In genomic region chr5:140611611-140612185, GRCm38 (mm10) we compare ENCODE assay signal across 9 mouse cellular contexts. TPM values are rescaled to one million over a fixed set of nuclear protein-coding genes. Genes with fewer than 3 reads are reported as not detected.
DNase-seq lines count a peak whose midpoint lies in the region; ATAC-seq lines count a peak whose summit lies in the region.
"Had no signal": no experiment of that assay in that cellular context is flagged by ENCODE, and none has a peak within 500 bp of the region (broad histone marks: within the 10 kb centered on the region; RNA-seq: fewer than 3 reads in every experiment).

No protein-coding gene starts in this region.

- H3K4me2 ChIP-seq in heart, embryonic 13.5 days, result peak overlapping the region; percentile 75
- peak overlapping the region; percentile 87 for H3K4me2 ChIP-seq in hindbrain, embryonic 14.5 days (replicated peaks)

- peaks cover 66% of the 10 kb centered on the region for H3K27me3 ChIP-seq in heart, embryonic 13.5 days (replicated peaks)
- H3K27me3 ChIP-seq in hindbrain, embryonic 14.5 days (ENCODE audit: control insufficient read depth, insufficient read depth, low read length), result peaks cover 26% of the 10 kb centered on the region
- peaks cover 50% of the 10 kb centered on the region for H3K27me3 ChIP-seq in midbrain, embryonic 10.5 days (ENCODE audit: low read depth, poor library complexity, severe bottlenecking)

- WGBS in heart, embryonic 13.5 days, result 26% methylated on average over 15 of the region's 15 CpGs
- WGBS in hindbrain, embryonic 14.5 days, result 9% methylated on average over 15 of the region's 15 CpGs
- WGBS in midbrain, embryonic 10.5 days, result 8% methylated on average over 15 of the region's 15 CpGs

- H3K9ac ChIP-seq in heart, embryonic 13.5 days, result peak overlapping the region; percentile 79
- peak overlapping the region; percentile 42 for H3K9ac ChIP-seq in hindbrain, embryonic 14.5 days

- H3K9me3 ChIP-seq in heart, embryonic 13.5 days, result no peaks in the 10 kb centered on the region
- H3K9me3 ChIP-seq in hindbrain, embryonic 14.5 days (ENCODE audit: control insufficient read depth, low read length), result no peaks in the 10 kb centered on the region
- H3K9me3 ChIP-seq in midbrain, embryonic 10.5 days (replicated peaks), result no peaks in the 10 kb centered on the region

- H3K4me3 ChIP-seq in heart, embryonic 13.5 days, result peak overlapping the region; percentile 56
- peak overlapping the region; percentile 19 for H3K4me3 ChIP-seq in hindbrain, embryonic 14.5 days (replicated peaks; ENCODE audit: low read length)
- H3K4me3 ChIP-seq in midbrain, embryonic 10.5 days, result peak overlapping the region; percentile 92

- H3K36me3 ChIP-seq in heart, embryonic 13.5 days, result 0 out of 2 replicates have a peak, but pooled peaks cover 4% of the 10 kb centered on the region
- H3K36me3 ChIP-seq in hindbrain, embryonic 14.5 days (replicated peaks; ENCODE audit: control insufficient read depth, insufficient read depth), result peaks cover 27% of the 10 kb centered on the region
- H3K36me3 ChIP-seq in midbrain, embryonic 10.5 days, result peaks cover 63% of the 10 kb centered on the region

- no peak for ATAC-seq in heart, embryonic 13.5 days (ENCODE audit: extremely low read depth, insufficient number of reproducible peaks, low FRiP score, low TSS enrichment)
- ATAC-seq in hindbrain, embryonic 14.5 days (ENCODE audit: low FRiP score), result no peak
- ATAC-seq in megakaryocyte-erythroid progenitor cell, adult 5-6 weeks (replicated peaks; ENCODE audit: low FRiP score, low TSS enrichment, poor library complexity, severe bottlenecking), result no peak

- no peak for DNase-seq in heart, adult 8-10 months (ENCODE audit: low spot score)
- peak; percentile 79 for DNase-seq in adipocyte (ENCODE audit: low spot score)
- no peak for DNase-seq in hindbrain, embryonic 14.5 days (ENCODE audit: low spot score)
- peak; percentile 88 for DNase-seq in midbrain, embryonic 10.5 days (ENCODE audit: low spot score)
- no peak for DNase-seq in gastrocnemius, postnatal 36 days
- DNase-seq in cerebellum, postnatal 14 days, result no peak

- peaks cover 63% of the 10 kb centered on the region for H3K4me1 ChIP-seq in heart, embryonic 13.5 days
- H3K4me1 ChIP-seq in hindbrain, embryonic 14.5 days (replicated peaks; ENCODE audit: control insufficient read depth, insufficient read depth, low read length), result peaks cover 37% of the 10 kb centered on the region
- H3K4me1 ChIP-seq in midbrain, embryonic 10.5 days, result peaks cover 85% of the 10 kb centered on the region

- H3K27ac ChIP-seq in heart, embryonic 13.5 days (replicated peaks), result peak overlapping the region; percentile 82
- H3K27ac ChIP-seq in hindbrain, embryonic 14.5 days, result peak overlapping the region; percentile 88
- H3K27ac ChIP-seq in midbrain, embryonic 10.5 days (replicated peaks), result peak overlapping the region; percentile 98

- intact Hi-C loops in gastrocnemius, postnatal 36 days (cut with DNase I), result no loop called here

RNA-seq across cellular contexts. Expression of gene Lfng, which starts 4.6 kb away (rescaled TPM):
- 3.3 and 3.5 TPM in 2 replicates for polyA plus RNA-seq in heart, embryonic 13.5 days (2015; fragmentation: Nextera tagmentation; extraction: Ambion mirVana)
- total RNA-seq in heart, adult 8-10 months (2022), result 1 to 10 TPM; 6.0 to 8.3 (median 6.9) TPM
- 25.7 and 30.1 TPM in 2 replicates for polyA plus RNA-seq in hindbrain, embryonic 14.5 days (2014; fragmentation: Nextera tagmentation; extraction: Ambion mirVana)
- 43.7 and 50.8 TPM in 2 replicates for polyA plus RNA-seq in midbrain, embryonic 10.5 days (2016; fragmentation: Nextera tagmentation; extraction: Ambion mirVana)
- 1 to 10 TPM; 3.5 to 3.8 TPM for total RNA-seq in gastrocnemius, postnatal 36 days (2021)
- 17.6 and 38.9 TPM in 2 replicates for total RNA-seq in megakaryocyte-erythroid progenitor cell, adult 5-6 weeks (2014; fragmentation: Nextera tagmentation)
- 21.3 and 22.9 TPM in 2 replicates for total RNA-seq in megakaryocyte-erythroid progenitor cell, adult 5-6 weeks (2017)

RNA-seq across cellular contexts. Expression of gene Ttyh3, which starts 37.1 kb away (rescaled TPM):
- polyA plus RNA-seq in heart, embryonic 13.5 days (2015; fragmentation: Nextera tagmentation; extraction: Ambion mirVana), result 25.0 and 25.4 TPM in 2 replicates
- total RNA-seq in heart, adult 8-10 months (2022), result 10 to 100 TPM in 2 of 4 experiments, 1 to 10 TPM in 2; 8.8 to 11.5 (median 9.9) TPM
- 95.0 and 98.9 TPM in 2 replicates for polyA plus RNA-seq in hindbrain, embryonic 14.5 days (2014; fragmentation: Nextera tagmentation; extraction: Ambion mirVana)
- polyA plus RNA-seq in midbrain, embryonic 10.5 days (2016; fragmentation: Nextera tagmentation; extraction: Ambion mirVana), result 28.6 and 36.2 TPM in 2 replicates
- total RNA-seq in gastrocnemius, postnatal 36 days (2021), result 1 to 10 TPM; 4.6 to 5.2 TPM
- 26.7 and 32.2 TPM in 2 replicates for total RNA-seq in megakaryocyte-erythroid progenitor cell, adult 5-6 weeks (2014; fragmentation: Nextera tagmentation)
- total RNA-seq in megakaryocyte-erythroid progenitor cell, adult 5-6 weeks (2017), result 5.6 and 8.6 TPM in 2 replicates

RNA-seq across cellular contexts. Expression of gene Grifin, which starts 46.8 kb away (rescaled TPM):
- not detected in 2 replicates for polyA plus RNA-seq in heart, embryonic 13.5 days (2015; fragmentation: Nextera tagmentation; extraction: Ambion mirVana)
- not detected for total RNA-seq in heart, adult 8-10 months (2022)
- 0.61 TPM in 1 of 2 replicates, not detected in the other for polyA plus RNA-seq in hindbrain, embryonic 14.5 days (2014; fragmentation: Nextera tagmentation; extraction: Ambion mirVana)
- 0.62 and 0.63 TPM in 2 replicates for polyA plus RNA-seq in midbrain, embryonic 10.5 days (2016; fragmentation: Nextera tagmentation; extraction: Ambion mirVana)
- total RNA-seq in gastrocnemius, postnatal 36 days (2021), result not detected
- total RNA-seq in megakaryocyte-erythroid progenitor cell, adult 5-6 weeks (2014; fragmentation: Nextera tagmentation), result not detected in 2 replicates
- total RNA-seq in megakaryocyte-erythroid progenitor cell, adult 5-6 weeks (2017), result not detected in 2 replicates
- total RNA-seq: layer of hippocampus, postnatal 10 days had no signal

Comparison
In these comparisons a context has a peak if more than half of its experiments do, and no peak if none do; other contexts are left out.
1. H3K4me3 ChIP-seq: peak in every context shown above with its lines; median percentile 92 in midbrain, embryonic 10.5 days; 56 in heart, embryonic 13.5 days; 19 in hindbrain, embryonic 14.5 days.
2. DNase-seq: peak in adipocyte (single experiment) and midbrain, embryonic 10.5 days (single experiment); none in heart, adult 8-10 months (single experiment), hindbrain, embryonic 14.5 days (single experiment), gastrocnemius, postnatal 36 days (0 of 2) and cerebellum, postnatal 14 days (0 of 2).
3. Peak in every context shown above with its lines, with median percentiles within 50 percentile points of each other: H3K27ac ChIP-seq.